Mouse (Mus musculus): Measurements from ENCODE around the gene Prss40.
"Not testable (repeated sequence)": the region's sequence is repeated elsewhere in the genome, so short reads cannot be mapped to it uniquely, and the experiment has no call there.

Gene Prss40

DNA sequence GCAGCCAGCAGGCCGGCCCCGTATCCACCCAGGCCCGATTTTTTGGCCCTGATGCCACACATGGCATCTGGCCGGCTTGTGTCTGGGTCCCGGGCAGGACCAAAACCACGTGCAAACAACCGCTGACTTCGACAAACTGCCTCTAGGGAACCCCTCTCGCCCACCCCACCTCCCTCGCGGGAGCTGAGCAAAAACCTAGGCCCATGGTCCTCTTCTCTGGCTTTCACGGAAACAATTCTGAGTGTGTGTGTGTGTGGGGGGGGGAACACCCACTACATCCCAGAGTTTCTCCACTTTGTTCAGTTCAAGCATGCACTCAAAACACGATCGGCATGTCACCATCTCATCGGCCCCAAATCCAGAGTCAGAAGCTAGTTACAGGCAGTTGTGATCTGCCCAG, at the start of gene Prss40:
TSS of gene Prss40 (minus strand) at position 101 of the 400 bp plus-strand sequence.
- DNase-seq = no peak

DNA sequence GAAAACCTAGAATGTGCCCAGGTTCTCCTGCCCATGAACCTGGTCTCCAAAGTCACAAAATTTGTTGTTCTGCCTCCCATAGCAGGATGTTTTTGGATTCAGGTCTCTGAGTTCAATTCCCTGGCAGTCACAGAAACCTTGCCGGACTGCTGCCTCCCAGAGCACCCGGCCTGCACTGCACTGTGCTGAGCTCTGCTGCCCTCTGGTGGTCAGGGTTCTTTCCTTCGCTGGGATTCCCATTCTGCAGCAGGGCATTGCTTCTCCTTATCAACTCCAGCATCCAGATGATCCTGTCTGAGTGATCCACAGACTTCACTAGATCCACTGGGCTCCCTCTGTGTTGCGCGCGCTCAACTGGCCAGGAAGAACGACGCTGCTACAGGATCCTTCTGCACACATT, 41.6 kb upstream of the Prss40 start:
- DNase-seq = peak; percentile 68

DNA sequence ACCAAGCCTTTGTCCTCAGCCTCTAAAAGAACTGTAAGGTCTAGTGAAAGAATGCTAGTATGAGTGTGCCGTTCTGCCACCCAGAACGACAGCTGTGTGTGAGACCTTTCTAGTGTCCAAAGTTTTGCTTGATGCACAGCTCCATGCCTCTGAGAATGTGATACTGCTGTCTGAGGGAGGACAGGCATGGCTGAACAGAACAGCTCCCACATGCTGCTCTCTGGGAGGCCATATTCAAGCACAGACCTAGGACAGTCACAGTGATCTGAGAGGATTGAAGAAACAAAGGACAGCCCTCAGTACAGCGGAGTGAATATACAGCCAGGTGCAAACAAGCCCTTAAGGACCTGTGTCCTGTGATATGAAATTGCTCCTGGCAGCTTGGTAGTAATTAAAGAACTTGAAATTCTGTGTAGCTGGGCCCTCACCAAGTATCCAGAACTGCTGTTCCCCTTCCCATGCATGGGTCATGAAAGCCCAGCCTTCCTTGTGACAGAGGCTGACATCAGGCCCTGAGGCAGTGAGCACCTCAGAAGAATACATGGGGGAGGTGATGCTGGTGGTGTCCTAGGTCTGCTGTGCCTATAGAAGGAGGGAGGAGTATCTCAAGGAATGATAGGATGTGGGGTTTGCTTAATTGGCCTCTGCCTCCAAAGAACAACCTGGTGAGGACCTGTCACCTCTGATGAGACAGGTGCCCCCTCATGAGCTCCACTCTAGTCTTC, 40.7 kb upstream of the Prss40 start:
- DNase-seq = no peak

DNA sequence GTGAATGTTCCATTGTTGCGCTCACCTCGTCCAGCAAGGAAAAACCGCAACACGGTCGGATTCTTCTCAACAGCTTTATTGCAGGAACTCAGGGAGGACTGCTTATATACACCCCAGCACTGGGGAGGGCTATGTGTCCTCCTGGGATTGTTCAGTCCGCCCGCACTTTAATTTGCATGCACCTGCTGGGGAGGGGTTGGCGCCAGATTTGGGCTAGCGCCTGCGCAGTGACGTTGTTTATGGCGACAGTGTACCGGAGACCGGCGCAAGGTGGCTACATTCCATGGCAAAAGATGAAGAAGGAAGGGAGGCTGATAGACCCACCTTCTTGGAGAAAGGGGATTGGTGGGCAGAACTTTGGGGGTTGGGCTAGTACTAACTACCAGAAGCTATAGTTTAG, 39.3 kb upstream of the Prss40 start:
- no peak for DNase-seq

DNA sequence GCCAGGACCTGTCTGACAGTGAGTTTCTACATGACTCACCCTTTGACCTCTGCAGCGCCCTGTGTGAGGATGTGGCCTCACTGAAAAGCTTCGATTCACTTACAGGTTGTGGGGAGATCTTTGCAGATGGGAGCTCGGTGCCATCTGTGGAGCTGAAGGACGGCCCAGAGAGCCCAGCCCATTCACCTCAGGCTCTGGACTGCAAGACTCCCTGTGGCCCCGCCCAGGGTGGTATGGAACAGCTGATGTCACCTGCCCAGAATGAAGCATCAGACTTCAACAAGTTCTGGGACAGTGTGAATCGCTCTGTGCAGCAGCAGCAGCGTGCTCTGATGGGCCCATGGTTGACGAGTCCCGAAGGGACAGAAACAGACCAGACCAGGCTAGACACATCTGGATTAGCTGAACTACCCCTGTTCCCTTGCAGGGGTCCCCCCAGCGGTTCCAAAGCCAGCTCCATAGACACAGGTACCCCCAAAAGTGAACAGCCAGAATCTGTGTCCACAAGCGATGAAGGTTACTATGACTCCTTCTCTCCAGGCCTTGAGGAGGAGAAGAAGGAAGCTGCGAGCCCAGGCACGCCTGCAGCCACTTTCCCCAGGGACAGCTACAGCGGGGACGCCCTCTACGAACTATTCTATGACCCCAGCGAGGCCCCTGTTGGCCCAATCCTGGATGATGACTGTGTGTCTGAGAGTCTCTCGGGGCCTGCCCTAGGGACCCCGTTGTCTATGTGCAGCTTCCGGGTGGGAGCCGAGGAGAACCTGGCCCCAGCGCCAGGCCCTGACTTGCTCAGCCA, 26.8 kb upstream of the Prss40 start:
- DNase-seq = no peak

DNA sequence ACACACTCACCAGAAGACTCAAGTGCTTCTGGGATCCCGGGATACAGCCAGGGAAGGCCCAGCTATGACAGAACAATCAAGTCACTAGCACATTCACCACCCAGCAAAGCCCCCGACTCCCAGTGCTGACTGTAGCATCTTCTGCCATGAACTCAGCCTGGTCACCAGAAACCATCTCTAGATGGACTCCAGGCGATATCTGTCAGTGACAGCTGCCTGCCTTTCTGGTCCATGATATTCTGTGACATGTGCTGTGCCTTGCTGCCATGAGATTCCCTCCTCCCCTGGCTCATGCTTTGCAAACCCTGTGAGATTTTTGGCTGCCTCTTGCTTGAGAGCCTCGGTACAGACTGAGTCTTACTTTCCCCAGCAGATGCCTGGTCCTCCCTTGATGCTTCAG, 24.0 kb upstream of the Prss40 start:
- peak; percentile 73 for DNase-seq

DNA sequence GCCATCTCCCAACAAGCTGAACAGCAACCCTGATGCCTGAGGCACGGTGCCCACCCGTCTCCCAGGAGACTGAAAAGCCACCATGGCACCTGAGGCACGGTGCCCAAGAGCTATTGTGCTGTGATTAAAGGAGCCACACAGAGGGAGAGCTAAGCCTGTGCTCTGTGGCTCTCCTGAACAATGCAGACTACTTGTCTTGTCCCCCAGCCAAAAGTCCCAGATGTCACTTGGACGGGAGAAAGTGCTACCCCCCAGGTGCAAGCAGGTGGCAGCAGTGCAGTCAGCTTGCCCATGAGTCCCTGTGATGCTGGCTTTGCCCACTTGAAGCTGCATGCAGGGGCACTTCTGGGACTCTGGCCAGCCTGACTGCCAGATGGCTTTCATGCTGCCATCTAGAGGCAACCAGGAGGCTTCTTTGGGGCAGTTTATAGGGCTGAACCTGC, 23.1 kb upstream of the Prss40 start:
- DNase-seq = peak; percentile 100

DNA sequence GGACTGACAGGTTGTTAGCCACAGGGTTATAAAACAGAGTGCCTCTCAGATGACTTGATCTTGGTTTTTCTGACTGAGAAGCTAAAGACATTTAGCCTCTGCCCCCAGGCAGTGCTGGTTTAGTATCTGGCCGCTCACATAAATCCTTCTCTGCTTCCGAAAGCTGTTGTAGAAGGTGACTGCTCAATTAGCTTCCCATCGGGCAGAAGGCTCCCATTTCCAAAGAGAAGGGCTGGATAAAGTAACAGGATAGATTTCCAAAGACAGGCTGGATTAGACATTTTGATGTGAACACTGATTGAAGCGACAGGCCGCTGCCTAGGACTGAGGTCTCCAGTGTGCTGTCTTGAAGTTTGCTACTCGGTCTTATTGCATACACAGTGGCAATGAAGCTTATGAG, 21.5 kb upstream of the Prss40 start:
- no peak for DNase-seq

DNA sequence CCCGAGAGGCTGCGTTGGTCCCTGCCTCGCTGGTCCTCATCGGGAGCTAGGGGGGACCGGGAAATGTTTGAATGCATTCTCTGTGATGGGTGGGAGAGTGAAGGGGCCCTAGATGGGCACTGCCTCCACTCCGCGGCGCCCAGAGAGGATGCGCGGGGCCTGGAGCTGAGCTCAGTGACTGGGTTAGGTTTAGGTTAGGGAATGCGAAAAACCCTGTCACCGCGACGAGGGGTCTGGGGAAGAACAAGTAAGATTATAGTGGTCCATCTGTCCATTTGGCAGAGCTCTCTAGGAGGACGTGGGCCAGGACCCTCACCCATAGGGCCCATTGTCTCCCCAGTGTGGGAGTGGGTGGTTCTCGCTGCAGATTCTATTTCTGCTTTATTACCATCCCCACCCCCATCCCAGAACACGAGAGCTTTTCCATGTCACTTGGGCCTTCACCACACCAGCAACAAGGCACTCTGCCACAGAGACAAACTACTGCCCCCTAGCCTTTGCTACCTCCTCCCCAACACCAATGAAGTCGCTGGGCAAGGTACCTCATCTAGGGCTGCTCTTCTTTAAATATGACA, 19.1 kb upstream of the Prss40 start:
- peak; percentile 80 for DNase-seq

DNA sequence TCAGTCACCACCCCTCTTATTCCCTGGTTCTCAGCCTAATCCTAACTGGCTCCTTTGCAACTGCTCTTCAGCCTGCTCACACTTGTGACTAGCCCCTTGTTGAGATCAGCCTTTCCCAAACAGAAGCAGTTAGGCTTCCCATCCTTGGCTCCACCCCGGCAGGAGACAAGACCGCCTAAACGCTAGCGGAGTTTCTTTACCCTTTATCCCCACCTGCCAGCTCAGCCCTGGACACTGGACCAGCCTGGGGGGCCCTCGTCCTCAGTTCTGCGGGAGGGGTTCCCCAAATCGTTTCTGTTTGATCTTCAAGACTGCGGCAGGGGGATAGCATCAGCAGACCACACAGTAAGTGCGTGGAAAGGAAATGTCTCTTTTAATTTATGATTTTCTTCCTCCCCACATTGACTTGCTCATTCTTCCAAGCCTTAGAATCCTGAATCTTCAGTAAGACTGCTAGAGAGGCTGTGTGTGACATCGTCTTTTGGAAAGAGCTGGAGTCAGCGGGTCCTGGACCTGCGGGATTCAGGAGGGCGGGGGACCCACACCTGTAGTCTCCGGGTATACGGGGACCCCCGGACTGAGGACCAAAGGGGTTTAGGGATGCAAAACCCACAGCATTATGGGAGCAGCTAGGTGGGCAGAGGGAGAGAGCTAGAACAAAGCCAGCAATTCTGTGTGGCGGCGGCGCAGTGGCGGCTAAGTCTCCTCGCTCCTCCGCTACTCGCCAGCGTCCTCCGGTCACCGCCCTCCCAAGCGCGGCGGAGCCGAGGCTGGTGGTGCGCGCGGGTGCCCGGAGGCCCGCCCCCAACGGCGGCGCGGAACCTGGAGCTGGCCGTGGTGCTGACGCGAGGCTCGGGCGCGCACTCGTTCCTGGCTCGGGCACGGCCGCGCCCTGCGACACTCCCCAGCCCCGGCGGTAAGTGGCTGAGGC, 18.4 kb upstream of the Prss40 start, which contains the start of gene Amer3:
TSS of gene Amer3 (plus strand) at position 807 of the 931 bp plus-strand sequence.
- peak; percentile 93 for DNase-seq

DNA sequence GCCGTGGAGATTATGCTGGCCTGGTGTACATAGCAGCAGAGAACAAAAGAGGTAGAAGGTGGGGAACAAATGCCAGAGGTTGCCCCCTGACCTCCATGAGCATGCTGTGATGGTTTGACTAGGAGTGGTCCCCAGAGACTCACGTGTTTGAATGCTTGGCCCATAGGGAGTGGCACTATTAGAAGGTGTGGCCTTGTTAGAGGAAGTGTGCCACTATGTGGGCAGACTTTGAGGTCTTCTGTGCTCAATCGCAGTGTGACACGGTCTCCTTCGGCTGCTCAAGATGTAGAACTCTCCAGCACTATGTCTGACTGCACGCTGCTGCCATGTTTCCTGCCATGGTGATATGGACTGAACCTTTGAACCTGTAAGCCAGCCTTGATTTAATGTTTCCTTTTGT, 12.5 kb upstream of the Prss40 start:
- no peak for DNase-seq

DNA sequence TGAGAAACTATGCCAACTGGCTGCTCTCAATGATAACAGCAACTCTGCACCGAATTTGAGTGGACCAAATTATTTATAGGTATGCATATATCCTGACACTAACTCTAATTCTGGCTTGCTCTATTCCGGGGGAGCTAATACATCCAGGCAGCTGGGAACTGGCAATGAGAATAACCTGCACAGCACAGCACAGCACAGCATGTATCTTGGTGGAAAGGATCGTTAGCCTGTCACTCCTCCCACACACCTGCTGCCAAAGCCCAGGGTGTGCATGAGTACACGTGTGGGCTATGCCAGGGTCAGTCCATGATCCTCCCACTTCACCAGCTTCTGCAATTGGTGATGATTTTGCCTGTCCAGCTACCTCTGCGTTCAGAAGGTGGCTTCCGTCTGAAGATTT, 10.7 kb upstream of the Prss40 start:
- DNase-seq = no peak

DNA sequence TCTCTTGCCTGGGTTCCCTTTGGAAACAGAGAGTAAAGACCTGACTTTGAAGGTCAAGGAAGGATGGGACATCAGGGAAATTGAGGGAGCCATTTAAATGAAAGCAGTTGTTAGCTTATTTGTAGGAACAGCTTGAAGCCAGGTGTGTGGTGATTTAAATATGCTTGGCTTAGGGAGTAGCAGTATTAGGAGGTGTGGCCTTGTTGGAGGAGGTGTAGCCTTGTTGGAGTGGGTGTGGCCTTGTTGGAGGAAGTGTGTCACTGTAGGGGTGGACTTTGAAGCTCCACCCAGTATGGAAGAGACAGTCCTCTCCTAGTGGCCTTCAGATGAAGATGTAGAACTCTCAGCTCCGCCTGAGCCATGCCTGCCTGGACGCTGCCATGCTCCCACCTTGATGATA, 9.1 kb upstream of the Prss40 start:
- no peak for DNase-seq

DNA sequence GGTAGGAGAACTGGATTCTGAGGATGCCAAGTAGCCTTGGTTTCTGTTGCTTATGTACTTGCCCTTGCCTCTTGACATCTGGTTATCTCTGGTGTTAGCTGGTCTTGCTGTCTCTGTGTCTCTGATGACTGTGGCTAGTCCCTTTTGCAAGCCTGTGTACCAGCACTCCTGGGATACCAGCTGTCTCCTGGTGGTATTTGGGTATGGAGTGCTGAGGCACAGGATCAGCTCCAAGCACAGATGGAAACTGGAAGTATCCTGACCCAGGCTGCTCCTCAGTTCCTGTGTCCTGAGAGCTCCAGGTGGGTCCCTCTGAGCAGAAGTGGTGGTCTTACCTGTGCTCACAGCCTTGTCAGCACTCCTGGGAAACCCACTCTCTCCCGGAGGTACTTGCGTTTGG, 7.4 kb upstream of the Prss40 start:
- no peak for DNase-seq

DNA sequence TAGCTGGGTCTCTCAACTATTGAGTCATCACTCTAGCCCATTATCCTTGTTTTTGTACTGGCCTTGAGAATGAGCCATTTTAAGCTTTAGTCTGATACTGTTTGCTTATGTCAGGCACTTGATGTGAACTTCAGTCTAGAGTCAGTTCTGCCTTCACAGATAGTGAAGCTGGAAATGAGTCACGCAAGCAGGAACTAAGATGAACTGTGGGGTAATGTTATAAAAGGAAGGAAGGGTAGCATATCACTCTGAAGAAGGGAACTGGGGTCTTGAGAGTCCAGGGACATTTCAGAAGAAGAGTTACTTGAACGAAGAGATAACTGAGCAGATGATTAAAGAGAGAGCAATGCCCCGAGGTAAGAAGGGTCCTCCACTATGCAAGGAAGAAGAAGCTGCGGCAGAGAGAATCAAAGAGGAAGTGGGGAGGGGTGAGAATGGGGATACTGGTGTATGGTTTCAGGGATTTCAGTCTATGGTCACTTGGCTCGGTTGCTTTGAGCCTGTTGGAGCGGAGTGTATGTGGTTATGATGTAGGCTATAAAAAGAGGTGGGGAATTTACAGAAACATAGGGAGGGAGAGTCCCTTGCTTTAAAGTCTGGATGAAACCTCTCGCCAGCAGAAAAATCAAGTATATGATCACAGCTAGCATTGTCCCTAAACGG, 3.8 kb upstream of the Prss40 start:
- DNase-seq = no peak

DNA sequence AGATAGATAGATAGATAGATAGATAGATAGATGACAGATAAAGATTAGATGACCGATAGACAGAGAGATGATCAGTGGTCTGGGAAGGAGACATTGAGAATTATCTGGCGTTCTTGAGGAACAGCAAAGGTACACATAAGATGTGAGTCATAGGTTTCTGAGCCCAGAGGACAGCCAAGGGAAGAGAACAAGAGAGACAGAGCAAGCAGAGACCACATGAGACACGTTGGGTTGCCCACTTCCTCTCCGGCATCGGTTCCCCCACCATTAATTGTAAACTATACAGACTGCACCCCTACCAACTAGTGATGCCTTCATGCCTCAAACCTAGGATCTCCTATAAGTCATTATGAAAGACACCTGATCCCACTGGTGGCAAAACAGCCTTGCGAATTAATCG, 6.5 kb downstream of the Prss40 start:
- DNase-seq = no peak

DNA sequence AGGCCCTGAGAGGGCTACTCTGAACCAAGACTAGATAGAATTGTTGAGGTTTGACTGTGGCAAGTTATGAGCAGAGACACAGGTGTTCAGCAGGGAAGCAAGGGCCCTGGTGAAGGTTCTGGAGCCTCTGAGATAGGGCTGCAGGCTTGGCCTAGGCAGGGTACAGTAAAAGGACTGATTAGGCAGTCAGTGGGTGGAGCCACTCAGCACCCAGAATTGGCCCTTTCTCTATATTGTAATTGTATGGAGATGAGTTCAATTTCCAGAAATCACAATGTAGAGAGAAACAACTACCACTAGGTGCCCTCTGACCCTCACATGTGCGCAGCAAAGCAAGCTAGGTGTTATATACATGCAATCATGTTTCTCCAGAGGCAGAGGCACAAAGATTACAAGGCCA, 7.1 kb downstream of the Prss40 start:
- no peak for DNase-seq

DNA sequence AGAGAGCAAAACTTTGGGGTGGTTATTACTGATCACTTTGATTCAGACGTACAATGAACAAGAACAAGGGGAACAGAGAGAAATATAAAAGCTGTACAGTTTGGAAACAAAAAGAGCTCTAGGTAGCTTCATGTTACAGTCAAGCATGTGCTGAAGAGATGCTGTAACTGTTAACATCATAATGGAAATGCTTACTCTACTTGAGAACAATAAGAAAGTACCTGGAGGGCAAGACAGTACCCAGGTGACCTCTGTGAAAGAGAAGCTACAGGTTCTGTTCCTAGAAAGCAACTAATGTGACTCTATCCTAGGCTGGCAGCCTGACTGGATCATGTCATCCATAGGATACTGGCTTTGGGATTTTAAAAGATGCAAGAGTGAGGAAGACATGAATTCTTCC, 13.7 kb downstream of the Prss40 start:
- no peak for DNase-seq

DNA sequence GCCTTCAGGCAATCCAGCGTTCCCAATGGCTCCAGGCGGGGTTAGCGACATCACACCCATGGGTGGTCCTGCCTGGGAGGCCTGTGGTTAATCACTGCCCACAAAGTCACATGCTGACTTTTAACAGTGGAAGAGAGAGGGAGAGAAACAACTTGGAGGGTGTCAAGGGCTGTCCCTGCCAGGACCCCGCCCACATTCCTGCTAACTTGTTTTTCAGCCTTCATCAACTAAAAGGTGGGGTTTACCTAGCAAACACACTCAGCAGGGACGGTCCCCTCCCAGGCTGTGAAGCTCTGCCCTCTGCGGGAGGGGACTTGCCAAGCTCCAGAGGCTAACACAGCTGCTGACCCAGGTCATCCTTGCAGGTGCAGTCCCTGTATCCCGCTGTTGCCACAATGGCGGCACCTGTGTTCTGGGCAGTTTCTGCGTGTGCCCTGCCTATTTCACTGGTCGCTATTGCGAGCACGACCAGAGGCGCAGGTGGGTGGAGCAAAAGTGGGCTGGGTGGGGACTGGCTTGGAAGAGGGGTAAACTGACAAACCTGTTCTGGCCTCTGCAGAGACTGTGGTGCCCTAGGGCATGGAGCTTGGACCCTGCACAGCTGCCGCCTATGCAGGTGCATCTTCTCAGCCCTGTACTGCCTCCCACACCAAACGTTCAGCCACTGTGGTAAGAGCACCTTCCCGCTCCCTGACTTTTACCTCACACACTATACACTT, 23.8 kb downstream of the Prss40 start:
- DNase-seq = no peak

DNA sequence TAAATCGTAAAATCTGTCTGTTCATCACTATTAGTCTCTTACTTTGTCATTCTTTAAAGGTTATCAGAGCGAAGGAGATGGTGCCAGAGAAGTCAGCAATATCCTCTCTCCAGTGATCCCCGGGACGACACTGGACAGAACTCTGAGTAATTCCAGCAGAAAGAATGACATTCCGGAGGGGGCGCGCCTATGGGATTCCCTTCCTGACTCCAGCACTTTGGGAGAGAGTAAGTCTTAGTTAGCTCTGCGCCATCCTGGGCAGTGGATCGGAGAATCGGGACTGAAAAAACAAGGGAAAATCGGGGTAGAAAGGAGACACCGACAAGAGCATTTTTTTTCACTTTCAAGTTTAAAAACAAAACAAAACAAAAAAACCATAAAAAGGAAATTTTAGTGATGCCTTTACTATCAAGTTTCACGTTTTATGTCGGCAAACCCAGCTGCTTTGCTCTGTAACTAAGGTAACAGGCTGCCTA, 24.4 kb downstream of the Prss40 start:
- DNase-seq = no peak

DNA sequence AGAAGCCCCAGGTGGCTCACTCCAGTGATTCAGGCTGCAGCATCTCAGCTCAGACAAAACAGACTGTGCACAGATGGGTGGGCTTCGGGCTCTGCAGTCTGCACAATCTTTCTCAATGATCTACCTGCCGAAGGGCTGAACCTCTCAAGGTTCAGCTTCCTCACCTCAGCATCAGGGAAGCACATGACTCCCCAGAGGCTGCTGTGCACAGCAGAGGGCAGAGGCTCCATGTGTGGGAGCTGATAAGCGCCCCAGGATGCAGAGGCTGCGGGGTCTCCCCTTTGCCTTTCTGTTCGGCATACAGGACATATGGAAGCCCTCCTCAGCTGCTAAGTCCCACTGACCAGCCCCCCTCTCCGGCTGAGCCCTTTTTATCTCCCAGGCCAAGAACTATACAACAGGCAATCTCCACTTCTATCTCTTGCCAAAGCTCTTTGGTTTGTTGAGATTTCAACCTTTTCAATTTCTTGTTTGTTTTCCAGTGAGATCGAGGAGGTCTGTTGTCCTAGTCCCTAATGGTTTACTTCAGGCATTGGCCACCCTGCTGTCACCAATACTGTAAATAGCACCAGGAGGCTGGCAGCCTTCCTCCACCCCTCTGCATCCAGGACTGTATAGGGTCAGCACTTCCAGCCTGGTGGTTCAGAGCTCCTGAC, 25.6 kb downstream of the Prss40 start, which contains the start of gene Cfc1:
TSS of gene Cfc1 (plus strand) at position 606 of the 656 bp plus-strand sequence.
- not testable (repeated sequence) for DNase-seq
